Mouse (Mus musculus) retina, embryonic 14.5 days (tissue): ENCODE results near the gene Ell.

Experiments used
- DNase-seq: peaks from one replicate; pipeline ENCODE4 v3.0.0-alpha.2; 2015; ENCODE audit warnings: low spot score

Ell gene

DNA sequence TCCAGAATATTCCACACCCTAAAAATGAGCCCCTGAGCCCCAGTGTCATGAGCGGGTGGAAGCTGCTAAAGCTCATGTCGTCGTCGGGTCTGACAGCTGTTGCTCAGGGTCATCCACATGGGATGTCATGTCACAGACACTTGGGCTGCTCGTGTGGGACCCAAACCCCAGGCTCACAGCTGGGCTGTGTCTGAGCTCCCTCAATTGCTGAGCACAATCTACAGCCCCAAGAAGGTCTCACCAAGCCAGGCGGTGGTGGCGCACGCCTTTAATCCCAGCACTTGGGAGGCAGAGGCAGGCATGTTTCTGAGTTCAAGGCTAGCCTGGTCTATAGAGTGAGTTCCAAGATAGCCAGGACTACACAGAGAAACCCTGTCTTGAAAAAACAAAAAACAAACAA, 76.0 kb downstream of the Ell start:
- DNase-seq = no peak

DNA sequence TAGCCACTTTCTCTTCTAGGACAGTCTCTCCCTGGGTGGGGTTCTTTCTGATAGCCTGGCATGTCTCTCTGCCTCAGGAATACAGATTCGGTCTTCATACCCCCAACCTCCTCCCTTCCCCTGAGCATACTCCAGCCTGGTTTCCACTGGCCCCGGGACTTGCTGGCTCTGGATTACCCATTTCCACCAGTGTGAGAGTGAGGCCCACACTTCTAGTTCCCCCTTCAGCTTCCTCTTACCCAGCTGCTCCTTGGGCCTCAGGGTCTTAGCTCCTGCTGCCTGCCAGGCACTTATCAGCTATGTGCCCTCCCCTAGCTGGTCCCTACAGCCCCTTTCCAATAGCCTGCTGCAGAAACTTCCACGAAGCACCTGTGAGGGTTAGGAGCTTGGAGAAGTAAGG, 76.6 kb downstream of the Ell start, which contains the start of gene Lrrc25:
Lrrc25 (plus strand) TSS at position 262 of the 400 bp plus-strand sequence.
- DNase-seq = no peak

DNA sequence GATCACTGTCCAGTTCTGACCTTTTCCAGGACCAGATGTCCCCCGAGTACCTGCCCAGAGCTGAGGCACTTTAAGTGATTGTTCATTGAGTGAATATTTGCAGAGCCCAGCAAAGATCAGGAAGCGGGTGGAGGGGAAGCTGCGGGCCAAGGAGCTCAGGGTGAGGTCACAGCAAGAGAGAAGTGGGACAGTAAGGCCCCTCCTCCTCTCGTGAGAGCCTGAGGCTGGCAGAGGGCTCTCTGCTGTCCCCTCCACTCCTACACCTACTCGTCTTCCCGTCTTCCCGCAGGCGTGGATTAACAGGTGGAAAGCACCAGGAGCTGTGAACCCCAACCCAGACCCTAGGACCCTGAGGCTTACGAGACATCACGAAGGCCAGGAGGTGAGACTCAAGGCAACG, 77.4 kb downstream of the Ell start:
- no peak for DNase-seq

DNA sequence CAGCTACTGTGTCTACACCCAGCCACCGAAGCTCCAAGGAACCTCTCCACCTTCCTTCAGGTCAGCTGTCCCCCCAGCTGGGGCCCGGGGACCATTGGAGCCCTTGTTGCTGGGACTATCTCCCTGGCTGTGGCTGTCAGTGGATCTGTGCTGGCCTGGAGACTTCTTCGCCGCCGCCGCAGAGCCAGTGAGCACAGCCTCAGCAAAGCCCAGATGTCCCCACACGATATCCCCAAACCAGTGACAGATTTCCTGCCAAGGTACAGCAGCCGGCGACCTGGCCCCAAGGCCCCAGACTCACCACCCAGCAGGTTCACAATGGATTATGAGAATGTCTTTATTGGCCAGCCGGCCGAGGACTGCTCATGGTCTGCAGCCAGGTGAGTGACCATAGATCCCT, 78.7 kb downstream of the Ell start:
- no peak for DNase-seq

DNA sequence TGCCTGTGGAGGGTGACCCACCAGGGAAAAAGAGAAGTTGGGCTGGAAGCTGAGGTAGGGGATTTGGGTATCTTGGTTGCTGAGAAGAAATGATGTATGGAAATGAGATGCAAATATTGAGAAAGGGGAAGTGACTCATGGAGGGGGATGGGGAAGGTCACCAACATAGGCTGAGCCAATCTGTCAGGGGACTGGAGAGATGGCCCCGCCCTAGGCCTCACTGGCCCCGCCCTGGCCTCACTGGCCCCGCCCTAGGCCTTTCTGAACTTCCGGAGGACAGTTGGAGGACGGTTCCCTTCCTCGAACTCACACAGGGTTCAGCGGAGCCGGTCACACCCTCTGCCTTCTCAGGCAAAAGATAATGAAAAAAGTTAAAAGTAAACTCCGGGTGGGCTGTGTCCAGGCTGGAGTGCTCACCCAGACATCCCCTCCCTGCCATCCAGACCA, 79.7 kb downstream of the Ell start:
- peak; percentile 64 for DNase-seq

DNA sequence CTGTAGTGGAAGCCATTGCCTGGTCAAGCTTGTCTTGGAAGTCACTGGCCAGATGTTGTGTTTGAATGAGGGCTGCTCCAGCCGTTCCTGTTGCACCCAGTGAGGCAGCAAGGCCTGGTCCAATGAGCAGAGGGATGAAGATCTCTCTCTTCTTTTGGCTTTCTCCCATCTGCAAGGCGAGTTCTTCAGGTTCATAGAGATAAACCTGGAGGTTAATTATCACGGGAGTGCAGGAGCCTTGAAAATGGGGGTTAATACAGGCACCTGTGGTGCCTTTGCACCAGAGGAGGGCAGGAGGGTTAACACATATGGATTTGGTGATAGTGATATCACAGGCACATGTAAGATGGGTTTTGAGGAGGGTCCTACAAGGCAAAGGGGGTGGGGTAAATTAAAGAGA, 83.0 kb downstream of the Ell start:
- DNase-seq = no peak

DNA sequence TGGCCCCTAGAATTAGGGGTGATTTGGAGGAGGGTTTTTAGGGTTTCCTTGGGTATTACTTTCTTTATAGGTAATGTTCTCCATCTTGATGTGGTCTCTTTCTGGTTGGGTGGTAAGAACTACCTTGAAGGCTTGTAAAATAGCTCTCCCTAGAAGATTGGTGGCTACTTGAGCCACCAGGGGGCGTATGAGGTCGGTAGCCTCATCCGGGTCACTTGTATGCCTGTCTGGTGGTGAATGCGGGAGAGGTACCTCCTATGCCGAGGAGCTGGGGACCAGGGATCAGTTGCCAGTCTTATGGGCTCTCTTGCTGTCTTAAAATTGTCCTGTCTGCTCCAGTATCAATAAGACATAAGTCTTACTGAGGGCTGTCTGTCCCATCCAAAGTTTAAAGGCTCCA, 85.8 kb downstream of the Ell start:
- DNase-seq = peak; percentile 49

DNA sequence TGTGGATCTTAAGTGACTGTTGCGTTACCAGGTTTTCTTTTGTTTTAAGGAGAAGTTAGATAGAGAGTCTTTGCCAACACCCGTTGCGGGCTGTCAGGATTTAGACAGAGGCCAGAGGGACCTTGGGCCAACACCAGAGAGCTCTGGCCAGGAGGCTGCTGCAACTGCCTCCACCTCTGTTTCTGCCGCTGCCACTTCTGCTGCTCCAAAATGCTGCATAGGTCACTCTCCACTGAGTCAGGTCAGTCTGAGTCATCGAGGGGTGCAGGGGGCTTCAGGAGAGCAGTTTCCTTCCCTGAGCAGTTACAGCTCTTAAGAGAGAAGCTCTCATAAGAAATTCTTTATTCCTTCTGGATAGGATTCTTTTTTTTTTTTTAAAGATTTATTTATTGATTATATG, 87.8 kb downstream of the Ell start:
- no peak for DNase-seq

DNA sequence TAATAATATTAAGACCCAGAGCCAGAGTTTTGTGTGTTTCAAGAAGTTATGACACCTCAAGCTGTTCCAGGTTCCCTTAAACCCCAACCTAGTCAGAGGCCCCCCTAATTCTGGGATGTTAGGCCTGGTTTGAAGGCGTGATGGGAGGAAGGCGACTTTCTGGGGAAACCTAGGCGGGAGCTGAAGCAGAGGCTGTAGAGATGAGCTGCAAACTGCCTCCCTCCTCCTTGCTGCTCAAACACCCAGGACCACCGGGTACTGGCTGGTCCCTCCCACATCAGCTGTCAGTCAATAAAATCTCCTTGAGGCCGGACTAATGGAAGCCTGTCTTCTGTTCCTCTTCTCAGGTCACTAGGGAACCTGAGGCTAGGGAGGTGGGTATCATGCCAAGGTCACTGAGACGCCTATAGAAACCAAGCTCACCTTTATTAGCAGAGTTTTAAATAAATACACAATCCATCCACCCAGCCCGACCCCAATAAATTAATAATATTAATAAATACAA, 89.8 kb downstream of the Ell start:
- DNase-seq = no peak

DNA sequence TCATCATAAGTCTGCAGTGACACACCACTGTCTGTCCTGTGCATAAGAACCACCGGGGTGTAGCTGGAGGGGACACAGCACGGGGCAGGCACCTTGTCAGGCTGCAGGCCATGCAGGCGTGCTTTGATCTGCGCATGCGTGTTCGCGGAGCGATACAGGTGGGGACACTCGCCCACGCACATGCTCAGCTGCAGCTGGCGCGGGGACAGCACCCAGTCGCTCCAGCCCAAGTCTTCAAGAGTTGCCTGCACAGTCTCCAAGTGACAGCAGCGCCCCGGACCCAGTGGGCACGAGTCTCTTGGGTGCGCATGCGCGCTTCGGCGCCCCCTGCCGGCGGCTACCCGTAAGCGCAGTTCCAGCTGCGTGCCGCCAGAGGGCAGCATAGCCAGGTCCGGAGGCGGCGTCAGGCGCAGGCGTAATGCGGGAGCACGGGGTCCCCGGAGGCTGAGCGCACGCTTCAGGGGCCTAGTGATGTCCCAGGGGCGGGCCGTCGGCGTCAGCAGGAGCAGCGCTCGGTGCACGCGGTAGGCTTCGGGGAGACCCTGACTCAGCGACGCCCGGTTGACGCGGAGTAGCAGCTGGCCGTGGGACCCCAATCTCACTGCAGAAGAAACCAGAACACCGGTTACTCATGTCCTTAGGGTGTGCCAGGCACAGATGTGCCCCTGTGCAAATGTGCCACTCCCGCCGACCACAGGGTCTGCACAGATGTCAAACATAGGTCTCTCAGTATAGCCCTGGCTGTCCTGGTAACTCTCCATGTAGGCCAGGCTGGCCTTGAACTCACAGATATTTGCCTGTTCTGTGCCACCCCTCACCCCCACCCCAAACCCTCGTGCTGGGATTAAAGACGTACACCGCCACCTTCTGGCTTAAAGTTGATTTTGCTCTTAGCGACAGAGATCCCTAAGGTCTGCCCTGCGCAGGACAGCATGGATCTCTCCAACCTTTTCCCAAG, 90.6 kb downstream of the Ell start:
- DNase-seq = peak; percentile 90

DNA sequence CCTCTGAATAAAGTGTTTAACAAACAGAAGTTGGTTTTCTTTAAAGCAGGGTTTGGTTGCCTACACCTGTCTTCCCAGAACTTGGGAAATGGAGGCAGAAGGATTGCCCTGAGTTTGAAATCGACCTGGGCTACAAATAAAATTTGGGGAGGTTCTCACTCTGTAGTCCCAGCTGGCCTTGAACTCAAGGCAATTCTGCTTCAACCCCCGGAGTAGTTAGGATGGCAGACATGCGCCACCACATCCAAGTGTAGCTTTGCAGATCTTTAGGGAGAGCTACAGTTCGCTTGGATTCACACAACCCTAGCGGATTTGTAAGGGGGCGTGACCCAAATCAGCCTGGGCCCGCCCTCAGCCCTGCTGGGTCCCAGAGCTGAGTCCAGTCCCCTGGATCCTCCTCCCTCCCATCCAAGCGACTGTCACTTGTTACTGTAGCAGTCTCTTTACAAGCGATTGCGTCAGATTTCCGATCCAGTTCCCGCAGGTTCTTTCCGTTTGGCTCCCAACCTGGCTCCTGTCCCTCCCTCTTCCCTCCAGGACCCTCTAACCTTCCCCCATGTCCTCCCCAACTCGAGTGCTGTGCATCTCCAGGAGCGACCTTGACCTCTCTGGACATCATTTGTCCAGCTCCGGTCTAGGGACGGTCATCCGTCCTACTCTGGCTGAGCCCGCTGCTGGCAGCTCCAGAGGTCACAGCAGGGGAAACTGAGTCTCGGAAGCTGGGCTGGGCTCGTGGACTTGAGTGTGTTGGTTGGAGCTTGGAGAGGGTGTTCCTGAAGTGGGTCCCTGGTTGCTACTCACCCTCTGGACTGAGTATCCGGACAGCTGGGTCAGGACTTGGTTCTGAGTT, 91.5 kb downstream of the Ell start:
- DNase-seq = peak; percentile 74

DNA sequence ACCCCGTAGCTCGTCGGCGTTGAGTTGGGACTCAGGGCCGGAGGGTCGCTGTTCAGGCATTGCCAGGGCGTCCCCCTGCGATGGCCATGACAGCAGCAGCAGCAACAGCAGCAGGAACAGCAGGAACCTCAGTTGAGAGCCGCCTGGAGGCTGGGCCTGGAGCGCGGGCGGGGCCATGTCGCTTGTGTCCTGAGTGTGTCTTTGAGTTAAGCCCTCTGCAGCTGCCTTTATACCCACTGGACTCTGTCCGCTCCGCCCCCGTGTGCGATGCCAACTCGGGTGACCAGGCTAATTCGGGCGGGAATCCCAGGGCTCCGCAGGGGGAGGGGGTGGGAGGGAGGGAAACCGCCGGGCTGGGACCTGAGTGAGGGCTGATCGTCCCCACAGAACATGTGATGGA, 92.2 kb downstream of the Ell start:
- DNase-seq = no peak

DNA sequence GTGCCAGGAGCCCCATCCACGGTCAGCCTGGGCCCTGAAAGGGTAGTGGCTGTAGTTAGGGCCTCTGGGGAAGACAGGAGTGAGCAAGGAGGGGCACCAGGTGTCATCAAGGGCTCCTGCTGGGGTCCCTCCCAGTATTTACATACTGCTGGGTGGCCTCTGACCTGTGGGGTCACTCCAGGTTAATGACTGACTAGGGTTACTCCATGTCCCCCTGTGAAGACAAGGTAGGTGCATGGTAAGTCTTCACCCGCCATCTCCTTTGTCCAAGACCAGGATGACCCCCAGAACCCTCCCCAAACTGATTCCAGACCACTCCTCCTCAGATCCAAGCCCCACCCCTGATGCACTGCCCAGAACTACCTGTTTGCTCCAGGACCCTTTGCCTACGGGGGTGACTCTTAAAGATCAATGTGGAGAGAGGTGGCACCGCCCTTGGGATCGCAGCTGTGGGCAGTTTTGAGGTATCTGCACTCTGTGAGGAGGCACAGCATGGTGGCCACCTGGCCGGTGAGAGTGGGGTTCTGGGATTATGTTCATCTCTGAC, 93.2 kb downstream of the Ell start, which contains the start of gene Gdf15:
Gdf15 (minus strand) TSS at position 111 of the 547 bp plus-strand sequence.
- no peak for DNase-seq

DNA sequence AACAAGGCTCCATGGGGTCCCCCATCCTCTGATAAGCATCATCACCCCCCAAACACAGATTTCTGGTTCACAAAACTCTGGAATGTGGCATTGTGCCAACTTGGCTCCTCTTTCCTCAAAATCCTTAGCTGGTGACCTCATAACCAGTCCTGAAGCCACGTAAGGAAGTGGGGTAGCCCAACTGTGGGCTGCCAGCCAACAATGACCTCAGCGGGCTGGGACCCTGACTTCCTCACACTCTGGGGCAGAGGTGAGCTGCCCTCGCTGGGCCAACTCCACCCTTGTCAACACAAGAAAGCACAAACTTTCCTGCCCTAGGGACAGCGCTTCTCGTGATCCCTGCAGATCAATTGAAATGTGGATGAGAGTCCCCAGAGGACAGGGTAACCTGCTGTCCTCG, 94.8 kb downstream of the Ell start:
- no peak for DNase-seq

DNA sequence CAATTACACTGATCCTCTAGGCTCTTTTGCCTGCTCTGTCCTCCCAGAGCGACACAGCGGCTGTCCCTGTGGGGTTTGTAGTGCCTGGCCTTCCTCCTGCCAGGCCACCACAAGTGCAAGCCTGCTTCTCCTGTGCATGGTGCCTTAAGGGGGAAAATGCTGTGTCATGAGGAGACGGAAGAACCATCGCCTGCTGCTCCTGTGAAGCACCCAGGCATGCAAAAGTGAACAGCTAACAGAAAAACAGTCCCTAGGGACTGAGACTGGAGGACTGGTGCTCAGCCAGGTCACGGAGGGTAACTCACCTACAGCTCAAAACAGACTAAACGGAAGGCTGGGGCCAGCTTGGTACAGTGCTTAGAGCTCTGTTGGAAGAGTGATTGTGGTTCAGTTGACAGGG, 96.3 kb downstream of the Ell start:
- no peak for DNase-seq

DNA sequence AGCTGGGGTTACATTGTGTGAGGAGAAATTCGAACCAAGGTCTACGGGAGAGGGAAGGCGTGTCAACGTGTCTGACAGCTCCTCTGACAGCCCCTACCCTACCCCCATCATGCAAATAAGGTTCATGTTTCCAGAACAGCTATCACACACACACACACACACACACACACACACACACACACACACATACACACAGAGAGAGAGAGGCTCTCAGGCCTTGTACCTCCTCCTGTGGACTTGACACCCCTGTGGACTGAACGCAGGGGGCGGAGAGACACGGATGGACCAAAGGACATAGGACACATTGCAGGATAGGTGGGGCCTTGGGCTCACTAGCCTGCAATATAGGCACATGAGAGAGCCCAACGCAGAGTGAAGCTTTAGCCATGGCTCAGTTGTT, 97.6 kb downstream of the Ell start:
- no peak for DNase-seq

DNA sequence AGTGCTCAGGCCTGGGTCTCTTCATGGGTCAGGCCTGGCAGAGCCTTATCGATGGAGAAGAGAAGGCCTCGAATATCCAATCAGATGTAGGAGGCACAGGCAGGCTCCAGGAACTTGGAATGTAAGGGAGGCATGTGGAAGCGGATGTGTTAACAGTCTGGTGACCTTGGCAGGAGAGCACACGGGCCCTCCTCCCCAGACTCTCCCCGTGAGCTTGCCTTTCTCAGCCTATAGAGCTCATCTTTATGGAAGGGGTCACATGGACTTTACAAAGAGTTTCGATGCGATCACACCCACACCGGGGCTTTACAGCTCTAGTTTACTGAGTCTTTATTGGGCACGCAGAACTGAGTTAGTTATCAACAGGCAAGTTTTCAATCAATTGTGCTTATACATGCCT, 99.5 kb downstream of the Ell start:
- no peak for DNase-seq
